Mouse (Mus musculus): ENCODE results near the gene Dock6. TPM values are rescaled to one million over a fixed set of nuclear protein-coding genes. Genes with fewer than 3 reads are reported as not detected.
"Not testable (repeated sequence)": the region's sequence is repeated elsewhere in the genome, so short reads cannot be mapped to it uniquely, and the experiment has no call there.

Gene Dock6
- total RNA-seq (2022), result 10 to 100 TPM; 14.6 to 19.8 (median 16.8) TPM

DNA sequence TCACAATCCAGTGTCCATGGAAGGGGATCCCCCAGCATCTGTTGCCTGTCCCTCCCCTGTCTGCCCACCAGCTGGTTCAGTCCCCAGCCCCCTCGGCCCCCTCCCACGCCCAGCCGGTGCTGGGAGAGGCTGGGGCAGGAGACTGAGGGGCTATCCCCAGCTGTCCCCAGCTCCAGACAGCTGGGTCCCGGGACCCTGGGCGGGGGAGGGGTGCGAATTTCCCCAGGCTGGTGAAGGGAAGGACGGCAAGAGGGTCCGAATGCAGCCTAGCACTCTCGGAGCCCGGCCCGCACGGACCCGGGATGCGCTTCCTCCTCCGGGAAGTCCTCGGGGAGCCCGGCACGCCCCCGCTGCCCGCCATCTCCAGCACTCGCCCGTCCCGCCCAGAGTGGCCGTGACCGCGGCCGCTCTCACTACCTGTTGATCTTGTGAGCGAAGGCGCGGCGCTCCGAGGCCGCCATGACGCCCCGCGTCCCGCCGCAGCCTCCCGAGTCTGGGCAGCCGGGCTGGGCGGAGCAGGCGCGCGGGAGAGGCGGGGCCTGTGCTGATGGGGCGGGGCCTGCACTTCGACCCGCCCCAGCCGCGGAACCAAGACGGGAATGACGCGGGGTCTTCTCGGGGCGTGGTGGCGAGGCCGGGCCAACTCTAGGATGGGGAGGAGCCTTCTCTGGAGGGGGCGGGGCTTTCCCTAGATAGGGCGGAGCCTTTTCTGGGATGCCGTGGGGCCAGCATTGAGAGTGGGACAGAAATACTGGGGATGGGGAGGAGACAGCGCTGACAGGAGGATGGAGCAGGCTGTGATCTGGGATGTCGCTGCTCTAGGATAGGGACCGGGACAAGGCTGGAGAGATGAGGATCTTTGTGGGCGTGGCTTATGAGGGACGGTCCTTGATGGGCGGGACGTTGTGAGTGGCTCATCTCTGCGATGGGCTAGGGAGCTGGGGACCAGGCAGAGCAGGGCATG lies at the start of gene Dock6:
Dock6 (minus strand) TSS at position 508 of the 964 bp plus-strand sequence.
- DNase-seq (ENCODE audit: low spot score in 2 of 2), result peak; percentile 53 to 63

DNA sequence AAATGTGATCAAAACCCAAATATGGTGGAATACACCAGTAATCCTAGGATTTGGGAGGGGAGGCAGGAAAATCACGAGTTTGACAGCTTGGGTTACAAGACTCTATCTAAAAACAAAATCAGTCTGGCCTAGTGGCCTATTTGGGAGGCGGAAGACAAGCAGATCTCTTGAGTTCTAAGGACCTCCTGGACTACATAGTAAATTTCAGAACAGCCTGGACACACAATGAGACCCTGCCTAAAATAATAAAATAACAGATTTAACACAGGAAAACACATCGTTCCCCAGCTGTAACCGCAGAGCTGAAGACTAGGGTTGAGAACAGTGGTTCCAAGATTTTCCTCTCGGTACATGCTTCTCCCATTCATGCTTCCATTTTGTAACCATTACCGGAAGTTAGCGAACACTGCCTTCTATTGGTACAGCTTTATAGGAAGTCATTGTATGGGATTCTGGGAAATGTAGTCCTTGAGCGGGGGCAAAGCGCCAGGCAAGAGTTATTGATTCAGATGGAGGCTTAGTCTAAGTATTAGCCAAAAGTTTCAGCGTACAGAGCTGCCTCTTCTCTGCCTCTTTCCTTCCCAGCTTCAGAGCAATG lies 48.9 kb upstream of the Dock6 start:
- DNase-seq (ENCODE audit: low spot score in 2 of 2), result peak; percentile 39 to 62

DNA sequence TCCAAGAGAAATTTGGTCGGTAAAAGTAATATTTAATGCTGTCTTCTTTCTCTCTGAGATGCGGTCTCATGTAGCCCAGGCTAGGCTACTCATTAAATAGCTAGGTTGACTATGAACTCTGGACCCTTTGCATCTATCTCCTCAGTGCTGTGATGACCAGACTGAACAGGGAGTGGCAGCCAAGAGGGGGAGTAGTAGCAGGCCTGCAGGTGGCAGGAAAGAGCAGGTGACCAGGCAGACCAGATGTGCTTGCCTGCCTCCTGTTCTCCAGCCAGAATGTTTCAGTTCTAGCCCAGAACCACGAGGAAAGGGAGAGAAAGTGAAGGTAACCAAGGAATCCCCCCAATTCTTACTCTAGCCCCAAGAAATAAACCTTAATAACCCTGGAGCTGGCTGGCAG lies 36.8 kb upstream of the Dock6 start:
- no peak for DNase-seq (ENCODE audit: low spot score in 2 of 2)

DNA sequence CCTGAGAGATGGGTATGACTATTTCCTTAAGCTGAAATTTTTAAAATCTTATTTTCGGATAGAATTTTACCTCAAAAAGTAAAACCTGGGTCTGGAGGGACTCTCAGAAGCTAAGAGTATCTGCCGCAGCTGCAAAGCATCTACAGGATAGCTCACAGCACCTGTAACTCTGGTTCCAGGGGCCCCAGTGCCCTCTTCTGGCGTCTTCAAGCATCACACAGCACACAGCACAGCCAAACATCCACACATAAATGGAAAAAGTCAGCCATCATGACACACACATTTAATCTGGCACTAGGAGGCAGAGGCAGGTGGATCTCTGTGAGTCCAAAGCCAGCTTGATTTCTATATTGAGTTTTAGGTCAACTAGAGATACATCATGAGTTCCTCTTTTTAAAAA lies 24.2 kb upstream of the Dock6 start:
- DNase-seq (ENCODE audit: low spot score in 2 of 2), result no peak

DNA sequence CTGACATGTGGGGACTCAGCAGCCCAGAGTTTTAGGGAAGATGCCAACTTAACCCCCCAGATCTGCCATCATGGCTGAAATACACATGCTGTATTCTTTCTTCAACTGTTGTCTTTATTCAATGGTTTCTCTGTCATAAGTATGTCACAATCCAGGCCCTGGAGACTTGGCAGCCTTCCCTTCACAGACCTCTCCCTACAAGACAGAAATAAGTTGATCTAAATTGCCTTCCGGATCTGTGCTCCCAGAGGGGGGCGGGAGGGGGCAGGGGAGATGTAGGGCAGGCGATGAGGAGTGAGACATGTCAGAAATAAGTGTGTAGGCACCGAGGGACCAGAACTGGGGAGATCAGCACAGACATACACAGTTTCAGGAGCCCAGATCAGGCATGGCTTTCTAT lies 19.8 kb upstream of the Dock6 start:
- no peak for DNase-seq (ENCODE audit: low spot score in 2 of 2)

DNA sequence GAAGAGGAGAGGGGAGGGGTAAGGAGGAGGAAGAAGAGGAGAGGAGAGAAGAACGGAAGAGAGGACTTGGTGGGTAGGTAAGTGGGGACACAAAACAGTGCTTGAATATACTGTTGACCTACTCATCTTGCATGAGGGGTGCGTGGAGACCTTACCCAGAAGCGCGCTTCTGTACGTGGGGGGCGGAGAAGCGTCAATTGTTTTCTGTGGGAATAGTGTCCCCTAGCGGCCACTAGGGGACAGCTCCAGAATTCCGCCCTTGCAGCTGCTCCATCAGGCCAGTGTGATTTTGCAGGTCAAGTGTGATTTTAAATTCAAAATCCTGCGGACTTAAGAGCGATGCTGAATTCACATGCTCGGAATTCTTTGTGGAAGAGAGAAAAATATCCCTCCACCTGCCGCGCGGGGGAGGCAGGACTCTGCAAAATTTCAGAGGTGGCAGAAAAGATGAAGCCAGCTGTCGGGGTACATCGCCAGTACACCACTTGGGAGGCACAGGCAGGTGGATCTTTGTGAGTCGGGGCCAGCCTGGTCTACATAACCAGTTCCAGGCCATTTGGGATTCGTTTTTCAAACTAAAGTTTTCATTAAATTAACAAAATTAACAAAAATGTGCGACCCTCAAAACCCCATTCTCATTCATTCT lies 18.6 kb upstream of the Dock6 start:
- DNase-seq (ENCODE audit: low spot score in 2 of 2), result no peak

DNA sequence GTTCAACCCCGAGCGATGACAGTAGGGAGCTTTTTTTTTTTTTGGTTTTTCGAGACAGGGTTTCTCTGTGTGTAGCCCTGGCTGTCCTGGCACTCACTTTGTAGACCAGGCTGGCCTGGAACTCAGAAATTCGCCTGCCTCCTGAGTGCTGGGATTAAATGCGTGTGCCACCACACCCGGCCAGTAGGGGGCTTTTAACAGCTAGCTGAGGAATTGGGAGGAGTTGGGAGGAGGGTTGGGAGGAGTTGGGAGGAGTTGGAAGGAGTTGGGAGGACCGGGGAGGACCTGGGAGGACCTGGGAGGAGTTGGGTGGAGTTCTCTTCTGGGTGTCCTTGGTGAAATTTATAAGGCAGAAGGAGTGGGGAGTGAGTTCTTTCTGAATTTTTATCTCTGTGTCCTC lies 16.9 kb upstream of the Dock6 start:
- DNase-seq (ENCODE audit: low spot score in 2 of 2), result not testable (repeated sequence)

DNA sequence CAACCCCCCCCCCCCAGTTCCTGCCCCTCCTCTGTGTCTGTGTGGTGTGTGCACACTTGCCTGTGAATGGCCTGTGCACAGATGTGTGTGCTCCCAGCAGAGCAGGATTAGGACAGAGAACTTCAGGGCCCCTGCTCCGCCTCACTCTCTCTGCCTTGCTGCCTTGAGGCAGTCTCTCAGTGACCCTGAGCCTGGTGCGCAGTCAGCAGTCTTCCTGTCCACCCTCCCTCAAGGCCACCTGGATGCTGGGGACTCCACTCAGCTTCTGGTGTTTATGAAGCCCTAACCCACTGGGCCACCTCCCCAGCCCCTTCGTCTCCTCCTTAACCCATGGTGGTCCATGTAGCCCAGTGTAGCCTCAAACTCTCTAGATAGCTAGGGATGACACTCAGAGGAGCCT lies 15.3 kb upstream of the Dock6 start:
- no peak for DNase-seq (ENCODE audit: low spot score in 2 of 2)

DNA sequence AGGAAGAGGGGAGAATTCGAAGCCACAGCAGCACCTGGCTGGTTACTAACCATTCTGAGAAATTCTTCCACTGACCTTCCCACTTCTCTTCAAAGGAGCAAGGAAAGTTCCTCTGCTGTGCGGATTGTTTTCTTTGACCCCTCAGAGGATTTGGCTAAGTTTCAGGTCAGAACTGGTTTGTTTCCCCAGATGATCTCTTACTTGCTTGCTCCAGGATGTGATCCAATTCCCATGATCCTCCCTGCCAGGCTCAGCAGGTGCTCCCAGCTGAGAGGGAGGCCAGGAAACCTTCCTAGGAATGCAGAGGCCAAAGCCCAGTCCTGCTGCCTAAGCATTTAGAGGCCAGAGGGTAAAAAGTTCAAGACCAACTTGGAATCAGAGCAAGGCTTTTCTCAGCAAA lies 14.2 kb upstream of the Dock6 start:
- DNase-seq (ENCODE audit: low spot score in 2 of 2), result no peak

DNA sequence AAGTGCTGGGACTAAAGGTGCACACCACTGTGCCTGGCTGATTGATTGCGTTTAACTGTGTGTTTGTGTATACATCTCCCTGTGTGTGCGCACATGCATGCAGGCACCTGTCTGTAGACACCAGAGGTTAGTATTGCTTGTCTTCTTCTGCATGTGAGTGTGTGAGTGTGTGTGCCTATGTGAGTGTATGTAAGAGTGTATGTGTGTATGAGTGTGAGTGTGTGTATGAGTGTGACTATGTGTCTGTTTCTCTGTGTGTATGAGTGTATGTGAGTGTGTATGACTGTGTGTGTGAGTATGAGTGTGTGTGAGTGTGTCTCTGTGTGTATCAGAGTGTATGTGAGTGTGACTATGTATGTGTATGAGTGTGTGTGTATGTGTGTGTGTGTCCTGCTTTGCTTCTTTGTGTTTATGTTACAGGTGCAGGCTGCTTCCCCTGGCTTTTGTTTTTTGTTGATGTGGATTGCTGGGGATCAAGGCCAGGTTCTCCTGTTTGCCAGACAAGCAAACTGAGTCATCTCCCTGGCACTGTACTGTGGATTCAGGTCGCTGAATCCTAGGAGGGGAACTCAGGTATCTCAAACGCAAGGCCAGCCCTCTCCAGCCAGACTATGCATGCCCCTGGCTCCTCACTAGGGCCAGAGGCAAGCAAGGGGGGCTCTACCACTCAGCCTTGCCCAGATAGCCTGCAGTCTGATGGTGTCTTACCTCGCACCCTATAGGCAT lies 13.4 kb upstream of the Dock6 start:
- no peak for DNase-seq (ENCODE audit: low spot score in 2 of 2)

DNA sequence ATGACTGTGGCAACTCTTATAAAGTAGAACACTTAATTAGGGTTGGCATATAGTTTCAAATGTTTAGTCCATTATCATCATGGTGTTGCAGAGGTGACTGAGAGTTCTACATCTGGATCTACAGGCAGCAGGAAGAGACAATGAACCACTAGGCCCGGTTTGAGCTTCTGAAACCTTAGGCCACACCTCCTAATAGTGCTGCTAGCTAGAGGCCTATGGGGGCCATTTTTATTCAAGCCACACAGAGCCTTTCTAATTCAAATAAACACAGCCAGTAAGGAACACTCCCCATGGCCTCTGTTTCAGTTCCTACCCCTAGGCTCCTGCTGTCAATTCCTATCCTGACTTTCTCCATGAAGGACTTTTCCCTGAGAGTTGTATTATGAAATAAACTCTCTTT lies 9.7 kb upstream of the Dock6 start:
- no peak for DNase-seq (ENCODE audit: low spot score in 2 of 2)

DNA sequence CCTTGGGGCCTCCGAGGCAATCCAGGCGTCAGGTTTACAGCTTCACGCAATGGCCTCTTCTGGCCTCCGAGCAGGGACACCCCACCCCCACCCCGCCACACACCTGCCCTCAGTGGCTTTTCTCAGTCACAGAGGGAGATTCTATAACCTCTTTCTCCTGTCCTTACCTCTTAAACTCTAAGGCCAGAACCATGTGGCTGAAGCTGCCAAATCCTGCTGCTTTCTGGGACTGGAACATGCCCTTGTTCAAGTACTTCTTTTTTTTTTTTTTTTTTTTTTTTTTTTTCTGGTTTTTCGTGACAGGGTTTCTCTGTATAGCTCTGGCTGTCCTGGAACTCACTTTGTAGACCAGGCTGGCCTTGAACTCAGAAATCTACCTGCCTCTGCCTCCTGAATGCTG lies 7.9 kb upstream of the Dock6 start:
- not testable (repeated sequence) for DNase-seq (ENCODE audit: low spot score in 2 of 2)

DNA sequence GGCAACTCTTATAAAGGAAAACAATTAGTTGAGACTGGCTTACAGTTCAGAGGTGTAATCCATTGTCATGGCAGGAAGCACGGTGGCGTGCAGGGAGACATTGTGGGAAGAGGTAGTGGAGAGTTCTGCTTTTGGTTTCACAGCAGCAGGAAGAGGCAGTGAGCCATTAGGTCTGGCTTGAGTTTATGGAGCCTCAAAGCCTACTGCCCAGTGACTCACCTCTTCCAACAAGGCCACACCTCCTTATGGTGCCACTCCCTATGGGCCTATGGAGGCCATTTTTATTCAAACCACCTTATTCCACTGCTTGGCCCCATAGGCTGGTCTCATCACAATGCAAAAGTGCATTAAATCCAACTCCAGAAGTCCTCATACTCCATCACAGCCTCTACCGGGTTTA lies 7.2 kb upstream of the Dock6 start:
- no peak for DNase-seq (ENCODE audit: low spot score in 2 of 2)

DNA sequence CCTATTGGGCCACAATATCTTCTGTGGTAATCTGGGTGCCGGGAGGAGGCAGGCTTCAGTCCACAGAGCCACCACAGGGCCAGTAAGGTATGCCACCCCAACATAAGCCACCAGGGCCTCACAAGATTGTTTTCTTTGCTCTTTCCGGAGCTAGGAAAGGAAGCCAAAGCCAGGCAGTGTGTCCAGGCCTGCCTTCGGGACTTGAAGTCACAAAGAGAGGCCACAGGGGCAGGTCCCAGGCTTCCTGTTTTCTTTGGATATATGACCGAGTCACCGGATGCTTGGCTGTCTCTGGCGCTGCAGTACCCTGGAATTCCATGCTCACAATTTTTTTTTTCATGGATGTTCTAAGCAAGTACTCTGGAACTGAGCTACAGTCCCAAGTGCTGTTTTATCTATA lies 5.6 kb upstream of the Dock6 start:
- DNase-seq (ENCODE audit: low spot score in 2 of 2), result no peak

DNA sequence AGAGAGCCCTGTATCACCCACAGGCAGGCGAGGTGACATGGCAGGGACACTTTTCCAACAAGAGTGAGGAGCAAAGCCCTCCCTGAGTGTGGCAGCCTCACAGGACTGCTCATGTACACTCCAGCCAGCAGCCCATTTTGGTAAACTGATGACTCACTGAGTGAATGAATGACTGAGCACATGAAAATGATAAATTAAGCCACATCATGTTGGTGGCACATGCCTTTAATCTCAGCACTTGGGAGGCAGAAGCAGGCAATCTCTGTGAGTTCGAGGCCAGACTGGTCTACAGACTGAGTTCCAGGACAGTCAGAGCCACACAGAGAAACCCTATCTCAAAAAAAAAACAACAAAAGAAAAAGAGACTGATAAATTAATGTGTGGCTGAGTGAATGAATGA lies 5.1 kb upstream of the Dock6 start:
- no peak for DNase-seq (ENCODE audit: low spot score in 2 of 2)

DNA sequence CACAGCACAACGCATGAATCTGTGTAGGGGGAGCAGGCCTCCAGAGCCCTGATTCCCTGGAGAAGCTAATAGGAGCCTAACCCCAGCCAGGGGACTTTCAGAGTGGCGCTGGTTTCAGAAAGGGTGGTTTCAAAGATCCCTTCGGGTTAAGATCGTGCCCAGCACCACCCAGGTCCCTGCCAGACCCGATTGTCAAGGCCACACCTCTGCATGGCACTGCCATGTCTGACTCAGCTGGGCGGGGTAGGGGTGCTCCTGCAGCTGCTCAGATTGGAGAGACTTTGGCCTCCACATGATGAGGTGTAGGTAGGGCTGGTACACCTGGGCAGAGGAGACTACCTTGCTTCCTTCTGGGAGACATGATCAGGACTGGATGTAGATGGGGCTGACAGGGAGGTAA lies 2.5 kb upstream of the Dock6 start:
- DNase-seq (ENCODE audit: low spot score in 2 of 2), result no peak

DNA sequence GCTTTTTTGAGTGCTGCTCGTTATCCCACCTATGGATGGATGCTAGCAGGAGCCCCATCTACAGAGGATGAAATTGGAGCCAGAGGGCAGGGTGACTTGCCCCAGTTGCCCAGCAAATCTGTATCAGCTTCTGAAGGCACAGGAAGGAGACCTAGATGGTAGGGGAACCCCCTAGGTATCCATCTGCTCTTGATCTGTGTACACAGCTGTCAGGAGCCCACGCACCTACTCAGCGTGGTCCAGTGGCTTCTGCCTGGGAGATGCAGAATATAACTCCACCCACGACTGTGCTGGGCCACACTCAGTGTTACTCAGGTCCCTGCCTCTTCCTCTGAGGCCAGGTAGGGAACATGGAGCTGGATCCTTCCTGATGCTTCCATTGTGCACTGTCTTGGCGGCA lies 1.5 kb upstream of the Dock6 start:
- DNase-seq (ENCODE audit: low spot score in 2 of 2), result no peak

DNA sequence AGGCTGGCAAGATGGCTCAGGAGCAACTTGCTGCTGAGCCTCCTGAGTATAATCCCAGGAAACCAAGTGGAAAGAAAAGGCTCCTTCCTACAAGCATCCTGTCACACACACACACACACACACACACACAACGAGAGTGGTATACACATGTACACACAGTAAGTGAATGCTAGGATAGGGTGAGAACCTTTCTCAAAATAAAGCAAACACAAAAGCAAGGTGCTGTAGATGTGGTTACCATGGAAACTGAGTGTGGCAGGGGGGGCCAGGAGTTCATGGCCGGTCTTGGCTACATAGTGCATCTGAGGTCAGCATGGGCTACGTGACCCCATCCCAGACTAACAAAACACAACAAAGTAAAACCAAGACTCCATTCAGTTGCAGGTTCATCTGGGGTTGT lies 1.4 kb downstream of the Dock6 start:
- no peak for DNase-seq (ENCODE audit: low spot score in 2 of 2)

DNA sequence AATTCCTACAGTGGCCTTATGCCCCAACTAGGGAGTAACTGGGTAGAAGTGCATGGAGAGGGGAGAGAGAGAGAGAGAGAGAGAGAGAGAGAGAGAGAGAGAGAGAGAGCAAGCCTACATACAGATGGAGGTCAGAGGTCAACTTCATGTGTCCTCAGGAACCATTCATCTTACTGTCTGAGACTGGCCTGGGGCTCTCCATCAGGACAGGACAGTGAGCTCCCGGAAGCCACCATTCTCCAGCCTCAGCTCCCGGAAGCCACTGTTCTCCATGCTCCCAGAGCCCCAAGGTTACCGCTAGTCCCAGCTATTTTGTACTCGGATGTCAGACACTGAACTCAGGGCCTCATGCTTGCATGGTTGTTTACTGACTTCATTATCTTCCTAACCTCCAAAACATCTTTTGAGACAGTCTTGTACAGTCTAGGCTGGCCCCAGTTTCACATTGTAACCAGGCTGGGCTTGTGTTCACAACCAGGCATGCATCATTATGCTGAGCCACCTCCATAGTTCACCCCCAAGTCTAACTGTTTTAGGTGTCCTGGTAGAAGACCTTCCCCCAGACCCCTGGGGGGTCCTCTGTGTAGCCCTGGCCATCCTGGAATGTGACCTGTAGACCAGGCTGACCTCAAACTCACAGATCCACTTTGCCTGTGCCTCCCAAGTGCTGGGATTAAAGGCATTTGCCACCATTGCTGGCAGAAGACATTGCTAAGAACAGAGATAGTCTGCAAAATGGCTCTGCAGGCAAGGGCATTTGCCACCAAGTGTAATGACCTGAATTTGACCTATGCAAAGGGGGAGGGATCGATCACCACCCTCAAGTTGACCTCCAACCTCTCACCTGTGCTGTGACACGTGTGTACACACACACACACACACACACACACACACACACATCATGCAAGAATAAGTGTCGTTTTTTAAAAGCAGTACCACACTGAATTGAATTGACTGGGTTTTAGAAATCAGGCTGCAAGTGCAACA lies 2.5 kb downstream of the Dock6 start:
- no peak for DNase-seq (ENCODE audit: low spot score in 2 of 2)

DNA sequence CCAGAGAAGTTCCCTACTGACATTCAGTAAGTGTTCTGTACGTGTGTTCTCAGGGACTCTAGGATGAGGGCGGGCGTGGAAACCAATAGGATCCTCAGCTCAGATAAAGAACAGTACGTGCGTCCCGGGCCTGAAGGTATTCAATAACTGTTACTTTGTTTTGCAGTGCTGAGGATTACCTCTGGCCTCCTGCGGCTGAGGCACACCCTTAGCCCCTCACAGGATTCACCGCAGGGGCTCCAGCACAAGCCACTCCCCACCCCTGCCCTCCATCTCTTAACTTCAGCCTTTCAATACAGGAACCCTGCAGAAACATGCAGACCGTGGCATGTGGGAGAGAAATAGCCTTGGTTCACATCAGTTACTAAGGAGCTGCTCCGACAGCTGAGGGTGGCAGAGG lies 4.5 kb downstream of the Dock6 start:
- no peak for DNase-seq (ENCODE audit: low spot score in 2 of 2)

DNA sequence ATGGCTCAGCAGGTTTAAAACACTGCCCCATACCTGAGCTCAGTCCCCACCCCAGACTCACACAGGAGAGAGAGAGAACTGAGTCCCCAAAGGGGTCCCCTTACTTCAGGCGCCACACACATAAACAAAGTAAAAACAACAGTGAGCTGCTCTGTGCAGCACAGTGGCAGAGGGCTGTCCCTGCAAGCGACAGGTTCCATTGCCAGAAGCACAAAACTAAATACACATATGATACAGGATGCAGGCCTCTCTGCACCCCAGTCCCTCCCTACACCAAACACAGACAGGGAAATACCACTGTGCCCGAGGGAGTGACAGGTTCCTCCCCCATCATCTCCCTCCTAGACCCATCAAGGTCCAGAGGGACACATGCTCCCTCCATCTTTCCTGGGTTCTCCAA lies 5.0 kb downstream of the Dock6 start:
- DNase-seq (ENCODE audit: low spot score in 2 of 2), result no peak

All from left cerebral cortex, adult 8-10 months (tissue).